Mouse (Mus musculus): ENCODE measurements at regions not wholly inside any gene's neighbourhood (a gene's known extent, or its start where the extent isn't known, plus 50 kb on each side); places are given as distances from the start of the nearest gene placed in this dataset.

DNA sequence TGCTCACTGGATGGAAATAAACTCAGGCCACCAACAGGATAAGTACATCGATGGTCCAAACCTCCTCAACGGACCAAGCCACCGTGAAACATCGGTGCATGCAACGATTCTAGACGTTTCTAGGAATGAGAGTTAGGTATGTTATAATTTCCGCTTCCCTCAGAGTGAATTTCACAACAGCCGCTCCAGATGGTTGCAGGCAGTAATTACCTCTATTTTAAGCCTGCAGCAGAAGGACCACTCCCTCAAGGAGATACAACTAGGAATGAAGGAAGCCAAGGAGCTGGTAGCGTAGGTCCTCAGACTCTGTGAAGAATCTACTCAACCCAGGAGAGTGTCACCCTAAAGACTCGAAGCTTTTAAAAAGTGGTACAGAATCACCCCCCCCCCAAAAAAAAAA lies 109.5 kb upstream of the Hes1 start:
- TF ChIP-seq CTCF (IDR thresholded peaks at IDR 0.05; ENCODE audit: low read depth) (no peak), EP300 (IDR thresholded peaks at IDR 0.05; ENCODE audit: low read depth) (no peak)
